Mouse (Mus musculus): ENCODE results near the gene Swap70. TPM values are rescaled to one million over a fixed set of nuclear protein-coding genes. Genes with fewer than 3 reads are reported as not detected.

The Swap70 gene
- polyA plus RNA-seq, 1 experiment from 2014 or later = 19.0 TPM

GRCm38 (mm10) chr7:110262661-110263060 lies 41.1 kb downstream of the Swap70 start:
- no peak overlapping the region for H3K4me3 ChIP-seq
- H3K36me3 ChIP-seq = no peaks in the 10 kb centered on the region
- no peaks in the 10 kb centered on the region for H3K27me3 ChIP-seq (replicated peaks)
- ATAC-seq (ENCODE audit: low FRiP score, low read depth) = no peak
- H3K4me2 ChIP-seq (replicated peaks) = no peak overlapping the region
- H3K4me1 ChIP-seq = no peaks in the 10 kb centered on the region
- H3K9me3 ChIP-seq = no peaks in the 10 kb centered on the region
- no peak overlapping the region for H3K9ac ChIP-seq
- H3K27ac ChIP-seq = no peak overlapping the region
- WGBS = 80% methylated on average over 1 of the region's 1 CpGs

- Histone ChIP-seq H3K9me3 (no peaks in the 10 kb centered on the region), H3K4me3 (no peak overlapping the region), H3K4me1 (no peaks in the 10 kb centered on the region), H3K27ac (no peak overlapping the region), H3K36me3 (no peaks in the 10 kb centered on the region), H3K27me3 (replicated peaks) (no peaks in the 10 kb centered on the region), H3K4me2 (replicated peaks) (no peak overlapping the region), H3K9ac (no peak overlapping the region)
- WGBS = 74% methylated on average over 1 of the region's 1 CpGs
- no peak for ATAC-seq (ENCODE audit: low FRiP score, low read depth)
Observed at GRCm38 (mm10) chr7:110263474-110263873, 42.0 kb downstream of the Swap70 start.

GRCm38 (mm10) chr7:110265796-110266195 lies 44.3 kb downstream of the Swap70 start:
- Histone ChIP-seq H3K9me3 (no peaks in the 10 kb centered on the region), H3K4me2 (replicated peaks) (no peak overlapping the region), H3K36me3 (peaks cover 9% of the 10 kb centered on the region), H3K9ac (no peak overlapping the region), H3K27me3 (replicated peaks) (no peaks in the 10 kb centered on the region), H3K4me3 (no peak overlapping the region), H3K4me1 (no peaks in the 10 kb centered on the region), H3K27ac (no peak overlapping the region)
- ATAC-seq (ENCODE audit: low FRiP score, low read depth) = no peak
- 31% methylated on average over 7 of the region's 7 CpGs for WGBS

- H3K4me1 ChIP-seq = no peaks in the 10 kb centered on the region
- H3K4me2 ChIP-seq (replicated peaks) = no peak overlapping the region
- no peaks in the 10 kb centered on the region for H3K27me3 ChIP-seq (replicated peaks)
- H3K27ac ChIP-seq = no peak overlapping the region
- ATAC-seq (ENCODE audit: low FRiP score, low read depth) = no peak
- peaks cover 9% of the 10 kb centered on the region for H3K36me3 ChIP-seq
- no peak overlapping the region for H3K9ac ChIP-seq
- H3K4me3 ChIP-seq = no peak overlapping the region
- no peaks in the 10 kb centered on the region for H3K9me3 ChIP-seq
Observed at GRCm38 (mm10) chr7:110267014-110267413, 45.5 kb downstream of the Swap70 start.

GRCm38 (mm10) chr7:110267994-110268393 lies 46.5 kb downstream of the Swap70 start:
- no peaks in the 10 kb centered on the region for H3K4me1 ChIP-seq
- H3K27me3 ChIP-seq (replicated peaks) = no peaks in the 10 kb centered on the region
- no peaks in the 10 kb centered on the region for H3K9me3 ChIP-seq
- H3K4me2 ChIP-seq (replicated peaks) = no peak overlapping the region
- peaks cover 9% of the 10 kb centered on the region for H3K36me3 ChIP-seq
- no peak for ATAC-seq (ENCODE audit: low FRiP score, low read depth)
- H3K27ac ChIP-seq = no peak overlapping the region
- H3K9ac ChIP-seq = no peak overlapping the region
- no peak overlapping the region for H3K4me3 ChIP-seq
- WGBS = 97% methylated on average over 9 of the region's 9 CpGs

- H3K4me3 ChIP-seq = no peak overlapping the region
- H3K9me3 ChIP-seq = no peaks in the 10 kb centered on the region
- peaks cover 9% of the 10 kb centered on the region for H3K36me3 ChIP-seq
- no peak overlapping the region for H3K27ac ChIP-seq
- H3K9ac ChIP-seq = no peak overlapping the region
- no peaks in the 10 kb centered on the region for H3K27me3 ChIP-seq (replicated peaks)
- no peak for ATAC-seq (ENCODE audit: low FRiP score, low read depth)
- H3K4me1 ChIP-seq = no peaks in the 10 kb centered on the region
- 80% methylated on average over 4 of the region's 4 CpGs for WGBS
- H3K4me2 ChIP-seq (replicated peaks) = no peak overlapping the region
Observed at GRCm38 (mm10) chr7:110268511-110268910, 47.0 kb downstream of the Swap70 start.

GRCm38 (mm10) chr7:110269777-110270176 lies 48.3 kb downstream of the Swap70 start:
- no peak overlapping the region for H3K27ac ChIP-seq
- no peaks in the 10 kb centered on the region for H3K9me3 ChIP-seq
- H3K4me3 ChIP-seq = no peak overlapping the region
- H3K27me3 ChIP-seq (replicated peaks) = no peaks in the 10 kb centered on the region
- H3K9ac ChIP-seq = no peak overlapping the region
- ATAC-seq (ENCODE audit: low FRiP score, low read depth) = no peak
- H3K4me2 ChIP-seq (replicated peaks) = no peak overlapping the region
- H3K36me3 ChIP-seq = peaks cover 9% of the 10 kb centered on the region
- H3K4me1 ChIP-seq = no peaks in the 10 kb centered on the region
- WGBS = 89% methylated on average over 14 of the region's 14 CpGs

GRCm38 (mm10) chr7:110270455-110270854 lies 48.9 kb downstream of the Swap70 start:
- Histone ChIP-seq H3K4me2 (replicated peaks) (no peak overlapping the region), H3K36me3 (peaks cover 9% of the 10 kb centered on the region), H3K4me3 (no peak overlapping the region), H3K9me3 (no peaks in the 10 kb centered on the region), H3K27ac (no peak overlapping the region), H3K9ac (no peak overlapping the region), H3K27me3 (replicated peaks) (no peaks in the 10 kb centered on the region), H3K4me1 (no peaks in the 10 kb centered on the region)
- WGBS = 83% methylated on average over 7 of the region's 7 CpGs
- ATAC-seq (ENCODE audit: low FRiP score, low read depth) = no peak

GRCm38 (mm10) chr7:110271814-110272213 lies 50.3 kb downstream of the Swap70 start:
- H3K9ac ChIP-seq = no peak overlapping the region
- H3K4me2 ChIP-seq (replicated peaks) = no peak overlapping the region
- no peaks in the 10 kb centered on the region for H3K9me3 ChIP-seq
- H3K4me1 ChIP-seq = no peaks in the 10 kb centered on the region
- no peak for ATAC-seq (ENCODE audit: low FRiP score, low read depth)
- H3K27ac ChIP-seq = no peak overlapping the region
- no peak overlapping the region for H3K4me3 ChIP-seq
- H3K27me3 ChIP-seq (replicated peaks) = no peaks in the 10 kb centered on the region
- WGBS = 77% methylated on average over 9 of the region's 9 CpGs
- H3K36me3 ChIP-seq = peaks cover 9% of the 10 kb centered on the region

- no peaks in the 10 kb centered on the region for H3K27me3 ChIP-seq (replicated peaks)
- H3K27ac ChIP-seq = no peak overlapping the region
- no peak overlapping the region for H3K9ac ChIP-seq
- WGBS = 87% methylated on average over 4 of the region's 4 CpGs
- no peak overlapping the region for H3K4me2 ChIP-seq (replicated peaks)
- no peak for ATAC-seq (ENCODE audit: low FRiP score, low read depth)
- H3K36me3 ChIP-seq = peaks cover 9% of the 10 kb centered on the region
- no peak overlapping the region for H3K4me3 ChIP-seq
- no peaks in the 10 kb centered on the region for H3K4me1 ChIP-seq
- no peaks in the 10 kb centered on the region for H3K9me3 ChIP-seq
Observed at GRCm38 (mm10) chr7:110272434-110272833, 50.9 kb downstream of the Swap70 start.

- Histone ChIP-seq H3K4me3 (no peak overlapping the region), H3K9ac (no peak overlapping the region), H3K4me1 (no peaks in the 10 kb centered on the region), H3K36me3 (peaks cover 26% of the 10 kb centered on the region), H3K9me3 (no peaks in the 10 kb centered on the region), H3K4me2 (replicated peaks) (no peak overlapping the region), H3K27ac (no peak overlapping the region), H3K27me3 (replicated peaks) (no peaks in the 10 kb centered on the region)
- WGBS = 91% methylated on average over 5 of the region's 5 CpGs
- ATAC-seq (ENCODE audit: low FRiP score, low read depth) = no peak
Observed at GRCm38 (mm10) chr7:110277734-110278245, 56.3 kb downstream of the Swap70 start.

GRCm38 (mm10) chr7:110279183-110279582 lies 57.7 kb downstream of the Swap70 start:
- no peaks in the 10 kb centered on the region for H3K4me1 ChIP-seq
- no peak for ATAC-seq (ENCODE audit: low FRiP score, low read depth)
- peaks cover 26% of the 10 kb centered on the region for H3K36me3 ChIP-seq
- no peaks in the 10 kb centered on the region for H3K27me3 ChIP-seq (replicated peaks)
- no peak overlapping the region for H3K4me2 ChIP-seq (replicated peaks)
- 96% methylated on average over 4 of the region's 4 CpGs for WGBS
- no peak overlapping the region for H3K27ac ChIP-seq
- no peaks in the 10 kb centered on the region for H3K9me3 ChIP-seq
- no peak overlapping the region for H3K4me3 ChIP-seq
- H3K9ac ChIP-seq = no peak overlapping the region

GRCm38 (mm10) chr7:110281435-110282256 lies 60.1 kb downstream of the Swap70 start:
- 92% methylated on average over 11 of the region's 11 CpGs for WGBS
- Histone ChIP-seq H3K4me1 (no peaks in the 10 kb centered on the region), H3K36me3 (peaks cover 26% of the 10 kb centered on the region), H3K27ac (no peak overlapping the region), H3K4me3 (no peak overlapping the region), H3K27me3 (replicated peaks) (no peaks in the 10 kb centered on the region), H3K9ac (no peak overlapping the region), H3K4me2 (replicated peaks) (no peak overlapping the region), H3K9me3 (no peaks in the 10 kb centered on the region)
- no peak for ATAC-seq (ENCODE audit: low FRiP score, low read depth)

All from neural tube, embryonic 12.5 days (tissue).